Mouse (Mus musculus) gastrocnemius, adult 18-20 months (tissue): Measurements from ENCODE around the gene Appl2. TPM values are rescaled to one million over a fixed set of nuclear protein-coding genes. Genes with fewer than 3 reads are reported as not detected.

Experiments
- DNase-seq: peaks from one replicate; pipeline ENCODE4 v3.0.0; 2021; ENCODE audit warnings: low spot score
- total RNA-seq, 2 experiments: library from RNA; stranded (reverse); gene quantifications; 2 replicates each; pipeline ENCODE4 v1.2.3; 2021

Appl2 gene
- total RNA-seq, 2 experiments from 2014 or later, result 17.8 to 18.4 TPM

DNA sequence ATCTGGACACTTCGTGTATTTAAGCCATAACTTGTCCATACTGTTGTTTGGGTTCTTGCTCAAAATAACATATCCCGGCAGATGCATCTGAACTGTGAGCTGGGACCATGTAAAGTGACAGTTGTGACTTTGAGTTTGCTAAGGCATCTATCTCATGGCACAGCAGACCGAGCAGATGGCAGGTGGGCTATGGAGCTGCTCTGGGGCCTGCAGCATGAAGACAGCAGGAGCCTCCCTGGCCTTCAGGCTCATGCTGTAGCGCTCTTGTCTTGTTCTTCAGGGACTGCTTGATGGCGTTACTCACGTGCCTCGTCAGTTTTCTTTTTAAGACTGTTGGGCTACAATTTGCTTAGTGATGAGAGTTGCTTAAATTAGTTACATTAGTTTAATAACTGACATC lies 55.9 kb downstream of the Appl2 start:
- no peak for DNase-seq

DNA sequence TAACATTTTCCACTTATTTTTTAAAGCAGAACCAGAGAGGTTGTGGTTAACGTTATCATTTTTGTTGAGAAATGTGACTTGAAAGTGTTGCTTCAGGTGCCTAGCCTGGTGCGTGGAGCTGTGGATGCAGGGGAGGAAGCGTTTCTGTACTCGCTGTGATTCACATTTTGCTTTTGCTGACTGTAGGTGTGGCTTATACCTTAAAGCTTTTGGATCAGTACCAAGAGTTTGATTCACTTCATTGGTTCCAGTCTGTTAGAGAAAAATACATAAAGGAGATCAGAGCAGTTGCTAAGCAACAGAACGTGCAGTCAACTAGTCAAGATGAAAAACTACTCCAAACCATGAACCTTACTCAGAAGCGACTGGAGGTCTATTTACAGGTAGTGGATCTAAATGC lies 57.7 kb downstream of the Appl2 start:
- DNase-seq, result no peak

DNA sequence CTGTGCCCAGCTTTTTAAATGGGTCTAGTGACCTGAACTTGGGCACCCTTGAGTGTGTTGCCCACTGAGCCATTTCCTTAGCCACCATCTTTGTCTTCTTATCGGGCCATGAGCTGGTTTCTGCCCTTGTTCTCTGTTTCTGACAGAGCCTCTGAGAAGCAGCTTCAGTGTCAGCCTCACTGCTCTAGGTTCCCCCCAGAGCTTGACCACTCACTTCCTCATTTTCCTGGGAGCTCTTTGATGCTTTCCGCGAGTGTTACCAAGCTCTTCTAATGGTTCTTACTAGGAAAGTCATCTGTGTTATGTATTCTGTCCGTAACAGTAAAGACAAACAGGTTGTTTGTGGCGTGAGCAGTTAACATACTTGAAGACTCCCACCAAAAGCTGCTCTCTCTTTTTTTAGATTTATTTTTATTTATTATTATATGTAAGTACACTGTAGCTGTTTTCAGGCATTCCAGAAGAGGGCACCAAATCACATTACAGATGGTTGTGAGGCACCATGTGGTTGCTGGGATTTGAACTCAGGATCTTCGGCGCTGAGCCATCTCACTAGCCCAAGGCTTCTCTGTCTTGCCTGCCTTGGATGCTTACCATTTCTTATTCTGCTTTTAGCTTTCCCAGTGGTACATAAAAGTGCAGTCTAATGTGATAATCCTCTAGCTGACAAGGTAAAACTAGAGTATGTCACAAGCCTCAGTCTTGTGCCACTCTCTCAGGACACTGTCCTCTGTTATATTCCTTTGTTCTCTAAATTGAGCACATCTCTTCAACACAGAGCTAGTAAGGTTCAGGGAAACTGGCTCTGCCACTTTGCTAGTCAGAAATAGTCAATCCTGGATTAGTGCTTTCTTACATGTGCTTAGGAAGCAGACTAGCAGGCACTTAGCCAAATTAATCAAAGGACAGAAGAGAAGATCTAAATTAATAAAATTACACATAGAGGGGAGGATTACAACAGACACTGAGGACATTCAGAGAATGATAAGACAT lies 82.8 kb downstream of the Appl2 start:
- no peak for DNase-seq

DNA sequence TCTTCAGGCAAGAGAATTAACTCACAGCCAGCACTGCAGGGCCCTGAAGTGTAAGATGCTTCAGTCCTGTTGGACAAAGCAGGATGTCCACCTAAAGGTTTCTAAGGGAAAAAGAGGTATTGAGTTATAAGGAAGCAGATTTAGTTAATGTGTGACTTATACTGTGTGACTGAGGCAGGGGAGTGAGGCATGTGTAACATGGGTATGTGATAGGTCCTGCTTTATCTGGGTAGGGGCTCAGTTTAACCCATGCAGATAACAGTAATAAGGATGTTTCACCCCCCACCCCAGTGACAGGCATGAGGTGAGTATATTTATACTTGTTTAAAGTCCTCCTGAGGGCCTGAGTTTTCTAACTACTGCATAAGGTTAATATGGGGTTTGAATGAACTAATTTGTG lies 85.5 kb downstream of the Appl2 start:
- no peak for DNase-seq

Other genes starting within 250 kb of the Appl2 start
- 1 to 10 TPM; 2.8 to 4.2 TPM for gene Aldh1l2, start 114.6 kb downstream of the Appl2 start, total RNA-seq
- 1 to 10 TPM; 8.7 to 9.0 TPM for gene Washc4, start 105.0 kb downstream of the Appl2 start, total RNA-seq
- gene 1500009L16Rik, start 74.1 kb upstream of the Appl2 start, total RNA-seq, result under 1 TPM; 0.27 to 0.88 TPM